Mouse (Mus musculus) spleen, adult 2 months (tissue): ENCODE measurements around the gene Prkce.
A peak's percentile ranks its signal among the peaks of the same experiment; 100 is the strongest.

Source experiments
- CTCF ChIP-seq: fragments of 200-500 bp; IDR thresholded peaks from 2 replicates; pipeline ENCODE4 v1.5.1; 2011; ENCODE audit warnings: mild to moderate bottlenecking, inconsistent platforms; ENCODE audit not compliant: insufficient read depth, insufficient read length, insufficient replicate concordance; ENCODE audit errors: extremely low read depth
- POLR2A ChIP-seq: fragments of 200-500 bp; IDR thresholded peaks from 2 replicates; pipeline ENCODE4 v1.6.1; 2011; ENCODE audit warnings: low read depth, low read length, inconsistent platforms

GRCm38 (mm10) chr17:86471684-86472083 lies 304.1 kb downstream of the Prkce start:
- peak; percentile 62; the same call in 1 of the 2 replicates for TF ChIP-seq CTCF
- no peak for TF ChIP-seq POLR2A
